ENCODE assay signal across 8 mouse cellular contexts in the genomic region with DNA sequence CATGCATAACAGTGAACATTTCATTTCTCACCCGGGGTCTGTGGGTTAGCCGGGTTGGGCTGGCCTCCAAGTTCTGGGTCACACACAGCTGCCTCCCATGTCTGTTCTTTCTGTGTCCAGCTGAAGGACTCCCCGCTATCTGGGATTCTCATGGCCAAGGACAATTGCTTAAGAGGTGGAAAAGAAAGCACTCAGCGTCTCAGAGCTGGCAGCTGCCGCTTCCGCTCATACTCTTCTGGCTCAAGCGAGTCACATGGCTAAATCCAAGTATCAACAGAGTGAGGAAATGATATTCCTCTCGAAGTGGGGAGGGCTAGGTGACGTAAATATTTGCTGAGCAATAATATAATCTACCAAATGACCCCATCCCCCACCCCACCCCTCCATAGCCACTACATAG. TPM values are rescaled to one million over a fixed set of nuclear protein-coding genes. Genes with fewer than 3 reads are reported as not detected.
DNase-seq lines count a peak whose midpoint lies in the region; ATAC-seq lines count a peak whose summit lies in the region.

No protein-coding gene starts in this region.

- WGBS in kidney, embryonic 14.5 days: 56% methylated on average over 9 of the region's 9 CpGs

- H3K27ac ChIP-seq in kidney, embryonic 14.5 days (ENCODE audit: low read depth, low read length): no peak overlapping the region

- H3K9ac ChIP-seq in kidney, embryonic 14.5 days (ENCODE audit: low read depth, low read length): no peak overlapping the region

- 0 out of 2 replicates have a peak, but pooled peaks have one; percentile 25 for ATAC-seq in kidney, embryonic 14.5 days (ENCODE audit: low FRiP score, low TSS enrichment)

- H3K9me3 ChIP-seq in kidney, embryonic 14.5 days (ENCODE audit: control insufficient read depth, low read length): no peaks in the 10 kb centered on the region

- H3K4me2 ChIP-seq in kidney, embryonic 14.5 days (replicated peaks; ENCODE audit: low read depth, low read length): no peak overlapping the region; the same call in 1 of the 2 replicates

- H3K27me3 ChIP-seq in kidney, embryonic 14.5 days (ENCODE audit: control insufficient read depth, insufficient read depth, low read length): no peaks in the 10 kb centered on the region

- peak; percentile 18 to 54 for DNase-seq in urinary bladder, adult 18-20 months (ENCODE audit: low spot score in 2 of 2)
- no peak for DNase-seq in urinary bladder, adult 2 months (ENCODE audit: low spot score)
- peak; percentile 28 for DNase-seq in gonadal fat pad, adult 2 months (ENCODE audit: low read depth)
- peak; percentile 81 for DNase-seq in lung, postnatal 14 days
- DNase-seq in layer of hippocampus, adult 8-10 months (ENCODE audit: low spot score in 2 of 2): no peak
- DNase-seq in layer of hippocampus, adult 11-12 months (ENCODE audit: low spot score): no peak
- no peak for DNase-seq in embryo, embryonic 11 days

- H3K4me1 ChIP-seq in kidney, embryonic 14.5 days (ENCODE audit: control insufficient read depth, insufficient read depth, low read length): peaks cover 7% of the 10 kb centered on the region; the same call in 1 of the 2 replicates

- no peak overlapping the region for H3K4me3 ChIP-seq in kidney, embryonic 14.5 days (ENCODE audit: low read length)

- H3K36me3 ChIP-seq in kidney, embryonic 14.5 days (ENCODE audit: control insufficient read depth, insufficient read depth, low read length): no peaks in the 10 kb centered on the region

RNA-seq across cellular contexts. Expression of gene Top1, which starts 25.9 kb away (rescaled TPM):
- 23.6 and 30.7 TPM in 2 replicates for polyA plus RNA-seq in urinary bladder, adult 2 months (2012; rRNA removed)
- polyA plus RNA-seq in gonadal fat pad, adult 2 months (2012; rRNA removed): 7.2 and 12.3 TPM in 2 replicates
- 108 and 120 TPM in 2 replicates for polyA plus RNA-seq in kidney, embryonic 14.5 days (2014; fragmentation: Nextera tagmentation; extraction: Ambion mirVana)
- total RNA-seq in layer of hippocampus, adult 8-10 months (2022): 10 to 100 TPM; 66.7 to 86.7 (median 78.4) TPM

Comparison
In these comparisons a context has a peak if more than half of its experiments do, and no peak if none do; other contexts are left out.
1. DNase-seq: peak in urinary bladder, adult 18-20 months (2 of 2), gonadal fat pad, adult 2 months (single experiment) and lung, postnatal 14 days (single experiment); none in urinary bladder, adult 2 months (single experiment), layer of hippocampus, adult 8-10 months (0 of 2), layer of hippocampus, adult 11-12 months (single experiment) and embryo, embryonic 11 days (single experiment).